Mouse (Mus musculus): Measurements from ENCODE around the gene Nemf.
A peak's percentile ranks its signal among the peaks of the same experiment; 100 is the strongest.
"Not testable (repeated sequence)": the region's sequence is repeated elsewhere in the genome, so short reads cannot be mapped to it uniquely, and the experiment has no call there.

Nemf gene

GRCm38 (mm10) chr12:69356546-69357299 is at the start of gene Nemf:
Nemf (minus strand) TSS chr12:69357165.
- DNase-seq (ENCODE audit: low spot score in 2 of 2), result peak; percentile 78 to 79

- no peak for DNase-seq (ENCODE audit: low spot score in 2 of 2)
Measured at GRCm38 (mm10) chr12:69402594-69403167, 45.7 kb upstream of the Nemf start.

GRCm38 (mm10) chr12:69402100-69402499 is 45.1 kb upstream of the Nemf start:
- no peak for DNase-seq (ENCODE audit: low spot score in 2 of 2)

- no peak for DNase-seq (ENCODE audit: low spot score in 2 of 2)
Measured at GRCm38 (mm10) chr12:69400871-69401286, 43.9 kb upstream of the Nemf start.

- DNase-seq (ENCODE audit: low spot score in 2 of 2), result no peak
Measured at GRCm38 (mm10) chr12:69400367-69400766, 43.4 kb upstream of the Nemf start.

GRCm38 (mm10) chr12:69394456-69394855 is 37.5 kb upstream of the Nemf start:
- DNase-seq (ENCODE audit: low spot score in 2 of 2), result no peak

- DNase-seq (ENCODE audit: low spot score in 2 of 2), result no peak
Measured at GRCm38 (mm10) chr12:69393076-69393475, 36.1 kb upstream of the Nemf start.

GRCm38 (mm10) chr12:69390000-69390698 is 33.2 kb upstream of the Nemf start:
- DNase-seq (ENCODE audit: low spot score in 2 of 2), result no peak

GRCm38 (mm10) chr12:69389273-69389938 is 32.4 kb upstream of the Nemf start:
- no peak for DNase-seq (ENCODE audit: low spot score in 2 of 2)

- no peak for DNase-seq (ENCODE audit: low spot score in 2 of 2)
Measured at GRCm38 (mm10) chr12:69388321-69388869, 31.4 kb upstream of the Nemf start.

- DNase-seq (ENCODE audit: low spot score in 2 of 2), result not testable (repeated sequence)
Measured at GRCm38 (mm10) chr12:69386281-69386732, 29.3 kb upstream of the Nemf start.

GRCm38 (mm10) chr12:69385542-69386280 is 28.7 kb upstream of the Nemf start:
- DNase-seq (ENCODE audit: low spot score in 2 of 2), result no peak

GRCm38 (mm10) chr12:69384606-69385005 is 27.6 kb upstream of the Nemf start:
- no peak for DNase-seq (ENCODE audit: low spot score in 2 of 2)

- DNase-seq (ENCODE audit: low spot score in 2 of 2), result no peak
Measured at GRCm38 (mm10) chr12:69382880-69383279, 25.9 kb upstream of the Nemf start.

GRCm38 (mm10) chr12:69378558-69379454 is 21.8 kb upstream of the Nemf start:
- no peak for DNase-seq (ENCODE audit: low spot score in 2 of 2)

GRCm38 (mm10) chr12:69377636-69378035 is 20.7 kb upstream of the Nemf start:
- not testable (repeated sequence) for DNase-seq (ENCODE audit: low spot score in 2 of 2)

GRCm38 (mm10) chr12:69377188-69377587 is 20.2 kb upstream of the Nemf start:
- no peak for DNase-seq (ENCODE audit: low spot score in 2 of 2)

GRCm38 (mm10) chr12:69376132-69376531 is 19.2 kb upstream of the Nemf start:
- no peak for DNase-seq (ENCODE audit: low spot score in 2 of 2)

GRCm38 (mm10) chr12:69373850-69374766 is 17.1 kb upstream of the Nemf start:
- DNase-seq (ENCODE audit: low spot score in 2 of 2), result no peak
